Mouse (Mus musculus) midbrain, embryonic 10.5 days (tissue): ENCODE measurements around the gene Senp6. TPM values are rescaled to one million over a fixed set of nuclear protein-coding genes. Genes with fewer than 3 reads are reported as not detected.
"Not testable (repeated sequence)": the region's sequence is repeated elsewhere in the genome, so short reads cannot be mapped to it uniquely, and the experiment has no call there.

Experiments used
- DNase-seq: peaks from one replicate; pipeline ENCODE4 v3.0.0-alpha.2; 2017; ENCODE audit warnings: low spot score
- H3K27ac ChIP-seq: fragments of 300-500 bp; sonication (generic); replicated peaks from 2 replicates; pipeline ENCODE4 v1.5.1; 2016; ENCODE audit warnings: mild to moderate bottlenecking
- H3K27me3 ChIP-seq: fragments of 300-500 bp; sonication (generic); 2 replicates; pipeline ENCODE4 v1.6.1; 2016; ENCODE audit warnings: low read depth, mild to moderate bottlenecking; ENCODE audit not compliant: poor library complexity, severe bottlenecking
- H3K36me3 ChIP-seq: fragments of 300-500 bp; sonication (generic); 2 replicates; pipeline ENCODE4 v1.6.1; 2016; ENCODE audit warnings: mild to moderate bottlenecking, moderate library complexity
- H3K4me1 ChIP-seq: fragments of 300-500 bp; sonication (generic); 2 replicates; pipeline ENCODE4 v1.6.1; 2016
- H3K4me3 ChIP-seq: fragments of 300-500 bp; sonication (generic); 2 replicates; pipeline ENCODE4 v1.5.1; 2016; ENCODE audit warnings: mild to moderate bottlenecking, moderate library complexity
- H3K9me3 ChIP-seq: fragments of 300-500 bp; sonication (generic); replicated peaks from 2 replicates; pipeline ENCODE4 v1.6.1; 2016; ENCODE audit warnings: mild to moderate bottlenecking
- WGBS: fragments of 180-500 bp; shearing (Covaris S2); methylation state at CpG from one replicate; pipeline ENCODE4 v1.1.7; 2016; 5-methylcytosine and 5-hydroxymethylcytosine counted together
- polyA plus RNA-seq: library from polyadenylated mRNA; unstranded; fragments of >200 nt; fragmentation: Nextera tagmentation; extraction: Ambion mirVana; gene quantifications from 2 replicates; pipeline ENCODE4 v1.2.1, GENCODE M21; 2016

Senp6 gene
- polyA plus RNA-seq, 1 experiment from 2014 or later: 47.9 TPM

GRCm38 (mm10) chr9:80052951-80053350, 13.8 kb upstream of the Senp6 start:
- WGBS: 85% methylated on average over 5 of the region's 5 CpGs

GRCm38 (mm10) chr9:80057690-80058089, 9.0 kb upstream of the Senp6 start:
- Histone ChIP-seq H3K36me3 (no peaks in the 10 kb centered on the region), H3K27me3 (no peaks in the 10 kb centered on the region), H3K4me1 (no peaks in the 10 kb centered on the region), H3K27ac (no peak overlapping the region), H3K4me3 (no peak overlapping the region), H3K9me3 (no peaks in the 10 kb centered on the region; the same call in 1 of the 2 replicates)
- DNase-seq: no peak
- WGBS: 86% methylated on average over 2 of the region's 2 CpGs

More at GRCm38 (mm10) chr9:80052951-80053350, 13.8 kb upstream of the Senp6 start:
- H3K27me3 ChIP-seq: no peaks in the 10 kb centered on the region
- H3K27ac ChIP-seq: no peak overlapping the region
- H3K9me3 ChIP-seq: peaks cover 5% of the 10 kb centered on the region; the same call in 1 of the 2 replicates
- H3K36me3 ChIP-seq: no peaks in the 10 kb centered on the region
- no peak for DNase-seq
- no peak overlapping the region for H3K4me3 ChIP-seq
- no peaks in the 10 kb centered on the region for H3K4me1 ChIP-seq

GRCm38 (mm10) chr9:80065495-80065894, 1.2 kb upstream of the Senp6 start:
- Histone ChIP-seq H3K9me3 (peaks cover 11% of the 10 kb centered on the region), H3K4me1 (peaks cover 11% of the 10 kb centered on the region; the same call in 1 of the 2 replicates)
- not testable (repeated sequence) for H3K27ac ChIP-seq, H3K4me3 ChIP-seq, DNase-seq, H3K36me3 ChIP-seq, H3K27me3 ChIP-seq
- WGBS: 85% methylated on average over 2 of the region's 2 CpGs

GRCm38 (mm10) chr9:80067221-80068027, 721 bp downstream of the Senp6 start:
- Histone ChIP-seq H3K27me3 (no peaks in the 10 kb centered on the region), H3K4me1 (peaks cover 23% of the 10 kb centered on the region), H3K9me3 (peaks cover 11% of the 10 kb centered on the region), H3K36me3 (peaks cover 3% of the 10 kb centered on the region; the same call in 1 of the 2 replicates), H3K27ac (peak overlapping the region; percentile 100), H3K4me3 (peak overlapping the region; percentile 98)
- peak; percentile 84 for DNase-seq
- under 1% methylated on average over 87 of the region's 93 CpGs for WGBS

DNA sequence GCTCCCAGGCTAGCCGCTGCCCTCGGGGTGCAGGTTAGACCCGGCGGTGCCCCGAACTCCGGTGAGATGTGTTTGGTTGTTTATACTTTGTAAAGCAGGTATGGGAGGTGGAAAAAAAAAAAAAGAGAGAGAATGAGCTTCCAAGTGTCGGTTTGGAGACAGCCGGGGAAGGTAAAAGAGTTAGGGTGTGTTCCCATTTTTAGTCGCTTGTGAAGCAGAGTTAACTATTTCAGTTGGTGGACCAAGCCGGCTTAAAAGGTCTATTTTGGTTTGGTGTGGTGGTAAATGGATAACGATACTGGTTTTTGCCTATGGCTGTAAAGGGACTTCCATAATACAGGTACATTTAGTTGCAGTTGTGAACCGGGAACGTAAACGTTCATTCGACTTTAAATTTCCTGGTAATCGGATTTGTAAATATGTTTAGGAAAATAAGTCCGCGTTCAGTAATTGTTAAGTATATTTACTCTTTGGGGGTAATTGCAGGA, 1.4 kb downstream of the Senp6 start:
- Histone ChIP-seq H3K4me1 (peaks cover 25% of the 10 kb centered on the region), H3K36me3 (peaks cover 3% of the 10 kb centered on the region; the same call in 1 of the 2 replicates), H3K9me3 (peaks cover 11% of the 10 kb centered on the region), H3K27ac (peak overlapping the region; percentile 100), H3K27me3 (no peaks in the 10 kb centered on the region), H3K4me3 (peak overlapping the region; percentile 98)
- DNase-seq: no peak
- WGBS: 1% methylated on average over 18 of the region's 18 CpGs

DNA sequence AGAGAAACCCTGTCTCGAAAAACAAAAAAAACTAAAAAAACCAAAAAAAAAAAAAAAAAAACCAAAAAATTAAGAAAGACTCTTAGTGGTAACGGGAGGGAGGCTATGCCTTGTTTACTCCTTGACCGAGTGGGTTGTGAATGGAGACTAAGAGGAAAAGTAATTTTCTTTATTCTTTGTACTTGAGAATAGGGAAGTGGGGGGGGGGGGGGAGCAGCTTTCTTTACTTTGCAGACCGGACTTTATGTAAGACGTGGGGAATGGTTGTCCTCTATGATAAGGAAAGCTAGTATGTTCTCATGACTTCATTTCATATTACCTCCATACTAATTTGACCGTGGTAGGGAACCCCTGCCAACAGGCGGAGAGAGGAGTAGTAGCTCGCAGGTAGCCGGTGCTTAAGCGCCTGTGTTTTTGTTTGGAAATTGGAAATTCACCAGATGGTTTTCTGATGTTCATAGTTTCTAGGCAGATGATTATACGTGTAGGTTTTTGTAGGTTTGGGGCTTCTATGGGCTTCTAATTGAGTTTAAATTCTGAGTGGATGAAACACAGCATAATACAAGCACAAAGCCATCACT, 2.1 kb downstream of the Senp6 start:
- Histone ChIP-seq H3K4me1 (peaks cover 28% of the 10 kb centered on the region), H3K27me3 (no peaks in the 10 kb centered on the region), H3K9me3 (peaks cover 11% of the 10 kb centered on the region), H3K27ac (no peak overlapping the region; the same call in 1 of the 2 replicates), H3K4me3 (peak overlapping the region; percentile 98), H3K36me3 (peaks cover 3% of the 10 kb centered on the region; the same call in 1 of the 2 replicates)
- 64% methylated on average over 11 of the region's 11 CpGs for WGBS
- DNase-seq: no peak

GRCm38 (mm10) chr9:80070026-80070425, 3.3 kb downstream of the Senp6 start:
- Histone ChIP-seq H3K36me3 (peaks cover 2% of the 10 kb centered on the region; the same call in 1 of the 2 replicates), H3K9me3 (peaks cover 7% of the 10 kb centered on the region), H3K4me3 (no peak overlapping the region), H3K27ac (no peak overlapping the region), H3K4me1 (peaks cover 37% of the 10 kb centered on the region), H3K27me3 (no peaks in the 10 kb centered on the region)
- WGBS: 93% methylated on average over 3 of the region's 3 CpGs
- no peak for DNase-seq

- Histone ChIP-seq H3K4me3 (no peak overlapping the region), H3K9me3 (no peaks in the 10 kb centered on the region), H3K4me1 (peaks cover 40% of the 10 kb centered on the region), H3K27ac (no peak overlapping the region), H3K27me3 (no peaks in the 10 kb centered on the region), H3K36me3 (no peaks in the 10 kb centered on the region)
- no peak for DNase-seq
- 77% methylated on average over 3 of the region's 3 CpGs for WGBS
These were observed 4.9 kb downstream of the Senp6 start for GRCm38 (mm10) chr9:80071616-80072015.

GRCm38 (mm10) chr9:80074067-80074466, 7.4 kb downstream of the Senp6 start:
- no peaks in the 10 kb centered on the region for H3K27me3 ChIP-seq

GRCm38 (mm10) chr9:80074949-80075348, 8.2 kb downstream of the Senp6 start:
- DNase-seq: no peak
- no peaks in the 10 kb centered on the region; the same call in 1 of the 2 replicates for H3K9me3 ChIP-seq
- H3K4me1 ChIP-seq: peaks cover 35% of the 10 kb centered on the region
- no peak overlapping the region for H3K27ac ChIP-seq
- no peaks in the 10 kb centered on the region for H3K27me3 ChIP-seq
- no peak overlapping the region for H3K4me3 ChIP-seq
- peaks cover 11% of the 10 kb centered on the region for H3K36me3 ChIP-seq

More at GRCm38 (mm10) chr9:80074067-80074466, 7.4 kb downstream of the Senp6 start:
- 95% methylated on average over 1 of the region's 1 CpGs for WGBS
- Histone ChIP-seq H3K9me3 (no peaks in the 10 kb centered on the region), H3K4me1 (peaks cover 36% of the 10 kb centered on the region), H3K36me3 (peaks cover 2% of the 10 kb centered on the region), H3K4me3 (no peak overlapping the region), H3K27ac (no peak overlapping the region)
- no peak for DNase-seq

DNA sequence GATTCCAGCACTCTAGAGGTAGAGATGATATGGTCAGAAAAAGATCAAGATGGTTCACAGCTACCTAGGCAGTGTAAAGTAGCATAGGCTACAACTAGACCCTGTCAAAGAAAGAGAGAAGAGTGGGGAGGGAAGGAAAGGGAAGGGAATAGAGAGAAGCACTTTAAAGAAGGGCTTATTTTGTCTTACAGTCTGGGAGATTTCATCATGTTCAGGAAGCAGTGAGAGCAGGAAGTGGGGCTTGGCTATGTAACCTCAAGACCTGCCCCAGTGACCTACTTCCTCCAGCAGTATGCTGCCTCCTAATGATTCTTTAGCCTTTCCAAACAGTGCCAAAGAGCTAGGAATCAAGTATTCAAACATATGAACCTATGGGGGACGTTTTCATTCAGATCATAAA, 14.2 kb downstream of the Senp6 start:
- H3K27ac ChIP-seq: no peak overlapping the region
- 100% methylated on average over 1 of the region's 1 CpGs for WGBS

DNA sequence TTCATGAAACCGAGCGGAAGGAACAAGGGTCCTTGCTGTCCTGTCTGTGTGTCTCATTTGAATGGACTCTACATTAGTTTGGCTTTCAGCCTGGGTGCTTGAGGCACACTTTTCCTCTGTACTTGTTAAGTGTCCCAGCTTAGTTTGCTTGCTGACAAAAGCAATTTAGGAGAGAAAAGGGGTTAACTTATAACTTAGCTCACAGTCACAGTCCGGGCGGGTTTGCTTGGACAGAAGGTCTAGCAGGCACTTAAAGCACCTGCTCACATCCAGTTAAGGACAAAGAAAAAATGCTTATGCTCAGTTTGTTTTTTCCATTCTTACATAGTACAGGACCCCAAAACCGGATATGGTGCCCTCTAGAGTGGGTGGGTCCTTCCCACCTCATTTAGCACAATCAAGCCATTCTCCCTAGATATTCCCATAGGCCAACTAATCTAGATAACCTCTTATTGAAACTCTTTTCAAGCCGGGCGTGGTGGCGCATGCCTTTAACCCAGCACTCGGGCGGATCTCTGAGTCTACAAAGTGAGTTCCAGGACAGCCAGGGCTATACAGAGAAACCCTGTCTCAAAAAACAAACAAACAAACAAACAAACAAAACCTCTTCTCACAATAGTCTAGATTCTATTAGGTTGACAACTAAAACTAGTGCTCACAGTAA, 17.9 kb downstream of the Senp6 start:
- H3K27me3 ChIP-seq: no peaks in the 10 kb centered on the region
- no peaks in the 10 kb centered on the region; the same call in 1 of the 2 replicates for H3K9me3 ChIP-seq
- H3K36me3 ChIP-seq: peaks cover 19% of the 10 kb centered on the region
- DNase-seq: no peak
- H3K4me3 ChIP-seq: no peak overlapping the region
- H3K27ac ChIP-seq: no peak overlapping the region
- H3K4me1 ChIP-seq: peaks cover 25% of the 10 kb centered on the region
- WGBS: 76% methylated on average over 10 of the region's 10 CpGs

More for the DNA sequence above, 14.2 kb downstream of the Senp6 start:
- no peak for DNase-seq
- H3K36me3 ChIP-seq: peaks cover 26% of the 10 kb centered on the region
- H3K27me3 ChIP-seq: no peaks in the 10 kb centered on the region
- H3K9me3 ChIP-seq: no peaks in the 10 kb centered on the region; the same call in 1 of the 2 replicates
- H3K4me1 ChIP-seq: peaks cover 25% of the 10 kb centered on the region
- H3K4me3 ChIP-seq: no peak overlapping the region
